8 mouse cellular contexts compared by ENCODE assay signal in genomic region chr10:93594022-93594482, GRCm38 (mm10). TPM values are rescaled to one million over a fixed set of nuclear protein-coding genes. Genes with fewer than 3 reads are reported as not detected.
DNase-seq lines count a peak whose midpoint lies in the region; ATAC-seq and TF ChIP-seq lines count a peak whose summit lies in the region.

No protein-coding gene starts in this region.

- H3K36me3 ChIP-seq in CH12.LX (replicated peaks in 1 of 2; ENCODE audit: control insufficient read depth in 1 of 2, insufficient read depth in 1 of 2, low read length in 1 of 2) = no peaks in the 10 kb centered on the region
- H3K36me3 ChIP-seq in forebrain, embryonic 11.5 days (ENCODE audit: control insufficient read depth, insufficient read depth, low read length) = no peaks in the 10 kb centered on the region
- no peaks in the 10 kb centered on the region for H3K36me3 ChIP-seq in heart, embryonic 16.5 days (ENCODE audit: control insufficient read depth, insufficient read depth)
- no peaks in the 10 kb centered on the region for H3K36me3 ChIP-seq in liver, embryonic 13.5 days
- no peaks in the 10 kb centered on the region for H3K36me3 ChIP-seq in stomach, embryonic 15.5 days

- peak; percentile 68 for TF ChIP-seq RAD21 in CH12.LX (IDR thresholded peaks at IDR 0.05; ENCODE audit: low read depth, low read length)

- H3K79me2 ChIP-seq in CH12.LX (replicated peaks; ENCODE audit: control insufficient read depth, extremely low read depth, insufficient read depth, poor library complexity, severe bottlenecking) = peaks cover 2% of the 10 kb centered on the region

- in situ Hi-C loops in CH12.LX (cut with MboI; ENCODE audit: low pct_ligation_motif_present, low pct_unique_long_range_greater_than_20kb, low sequenced_read_pairs) = loop anchor here (5.0 to 25.0 kb wide), 2 partner anchors 218 to 532 kb away; no protein-coding TSS in a partner anchor

- TF ChIP-seq CTCF in CH12.LX (conservative IDR thresholded peaks at IDR 0.05 in 1 of 2, IDR thresholded peaks at IDR 0.05 in 1 of 2; ENCODE audit: low read depth in 2 of 2, low read length in 2 of 2) = peak; percentile 24 to 87; a peak in 3 of 4 replicates

- TF ChIP-seq POLR2A in CH12.LX (IDR thresholded peaks at IDR 0.05; ENCODE audit: low read depth, low read length) = peak; percentile 63

- H3K4me3 ChIP-seq in CH12.LX (replicated peaks in 1 of 3; ENCODE audit: low read depth in 2 of 3, low read length in 2 of 3, poor library complexity in 1 of 3) = peak overlapping the region; percentile 38 to 52 (median 43)
- H3K4me3 ChIP-seq in forebrain, embryonic 11.5 days (ENCODE audit: low read depth, low read length) = peak overlapping the region; percentile 27
- peak overlapping the region; percentile 50 for H3K4me3 ChIP-seq in heart, embryonic 16.5 days (ENCODE audit: low read length)
- peak overlapping the region; percentile 55 for H3K4me3 ChIP-seq in liver, embryonic 13.5 days (replicated peaks)
- H3K4me3 ChIP-seq in stomach, embryonic 15.5 days (replicated peaks) = peak overlapping the region; percentile 46

- dilution Hi-C loops in CH12.LX (cut with MboI; ENCODE audit: extremely low pct_ligation_motif_present, extremely low pct_unique_long_range_greater_than_20kb, low sequenced_read_pairs) = no loop called here

- peak; percentile 93 for DNase-seq in CH12.LX (ENCODE audit: extremely low read depth)
- peak; percentile 75 for DNase-seq in c-Kit-positive CD71-positive TER-119-negative erythroid progenitor cells, embryonic 14.5 days (ENCODE audit: low read depth)
- peak; percentile 88 for DNase-seq in forebrain, embryonic 11.5 days (ENCODE audit: low spot score)
- peak; percentile 89 to 93 for DNase-seq in kidney, postnatal 25 days
- DNase-seq in liver, embryonic 13.5 days = peak; percentile 18
- DNase-seq in neural tube, embryonic 10.5 days (ENCODE audit: extremely low spot score, low spot score) = peak; percentile 84

- no peaks in the 10 kb centered on the region for H3K27me3 ChIP-seq in CH12.LX (replicated peaks)
- no peaks in the 10 kb centered on the region for H3K27me3 ChIP-seq in forebrain, embryonic 11.5 days (ENCODE audit: control insufficient read depth, insufficient read depth, low read length)
- no peaks in the 10 kb centered on the region for H3K27me3 ChIP-seq in heart, embryonic 16.5 days (ENCODE audit: control insufficient read depth, insufficient read depth, low read length)
- H3K27me3 ChIP-seq in liver, embryonic 13.5 days = no peaks in the 10 kb centered on the region
- no peaks in the 10 kb centered on the region for H3K27me3 ChIP-seq in stomach, embryonic 15.5 days (replicated peaks)

- ATAC-seq in forebrain, embryonic 11.5 days (replicated peaks; ENCODE audit: low FRiP score) = peak; percentile 69
- 0 out of 2 replicates have a peak, but pooled peaks have one; percentile 24 for ATAC-seq in heart, embryonic 16.5 days (replicated peaks; ENCODE audit: extremely low read depth, insufficient read depth, low FRiP score)
- ATAC-seq in liver, embryonic 13.5 days (ENCODE audit: low read depth) = peak; percentile 49
- peak; percentile 65 for ATAC-seq in stomach, embryonic 15.5 days (ENCODE audit: insufficient read depth, low FRiP score, low read depth)

- no peak for TF ChIP-seq EP300 in CH12.LX (IDR thresholded peaks at IDR 0.05; ENCODE audit: low read length)

- no peak overlapping the region for H3K27ac ChIP-seq in CH12.LX (ENCODE audit: insufficient read depth, low read depth)
- H3K27ac ChIP-seq in forebrain, embryonic 11.5 days (ENCODE audit: low read depth, low read length) = no peak overlapping the region
- no peak overlapping the region for H3K27ac ChIP-seq in heart, embryonic 16.5 days (ENCODE audit: low read length)
- no peak overlapping the region for H3K27ac ChIP-seq in liver, embryonic 13.5 days
- H3K27ac ChIP-seq in stomach, embryonic 15.5 days = no peak overlapping the region

- H3K4me2 ChIP-seq in CH12.LX (ENCODE audit: insufficient read depth, low read depth, poor library complexity, severe bottlenecking) = peak overlapping the region; percentile 26
- peak overlapping the region; percentile 52 for H3K4me2 ChIP-seq in forebrain, embryonic 11.5 days (ENCODE audit: low read depth, low read length, severe bottlenecking)
- peak overlapping the region; percentile 90 for H3K4me2 ChIP-seq in heart, embryonic 16.5 days (ENCODE audit: low read depth, low read length)
- peak overlapping the region; percentile 78 for H3K4me2 ChIP-seq in liver, embryonic 13.5 days
- H3K4me2 ChIP-seq in stomach, embryonic 15.5 days = peak overlapping the region; percentile 76

- peak overlapping the region; percentile 72 for H3K9ac ChIP-seq in CH12.LX (ENCODE audit: insufficient read depth, low read depth)
- peak overlapping the region; percentile 27 for H3K9ac ChIP-seq in forebrain, embryonic 11.5 days (ENCODE audit: low read length)
- H3K9ac ChIP-seq in heart, embryonic 16.5 days (ENCODE audit: low read length) = peak overlapping the region; percentile 44; the same call in 1 of the 2 replicates
- H3K9ac ChIP-seq in liver, embryonic 13.5 days = peak overlapping the region; percentile 66
- no peak overlapping the region for H3K9ac ChIP-seq in stomach, embryonic 15.5 days

- no peaks in the 10 kb centered on the region for H3K9me3 ChIP-seq in CH12.LX (replicated peaks; ENCODE audit: low read length)
- no peaks in the 10 kb centered on the region for H3K9me3 ChIP-seq in forebrain, embryonic 11.5 days (ENCODE audit: control insufficient read depth, low read length)
- H3K9me3 ChIP-seq in heart, embryonic 16.5 days (replicated peaks; ENCODE audit: control insufficient read depth, low read length) = no peaks in the 10 kb centered on the region
- no peaks in the 10 kb centered on the region for H3K9me3 ChIP-seq in liver, embryonic 13.5 days (replicated peaks)
- no peaks in the 10 kb centered on the region for H3K9me3 ChIP-seq in stomach, embryonic 15.5 days

- H3K4me1 ChIP-seq in CH12.LX (ENCODE audit: control insufficient read depth in 1 of 2, insufficient read depth in 2 of 2) = peaks cover 0 to 12% of the 10 kb centered on the region in 2 experiments; a peak in 2 of 4 replicates
- H3K4me1 ChIP-seq in forebrain, embryonic 11.5 days (replicated peaks; ENCODE audit: control insufficient read depth, insufficient read depth, low read length) = no peaks in the 10 kb centered on the region
- H3K4me1 ChIP-seq in heart, embryonic 16.5 days (ENCODE audit: control insufficient read depth, insufficient read depth, low read length) = peaks cover 5% of the 10 kb centered on the region
- peaks cover 14% of the 10 kb centered on the region for H3K4me1 ChIP-seq in liver, embryonic 13.5 days (replicated peaks)
- no peaks in the 10 kb centered on the region for H3K4me1 ChIP-seq in stomach, embryonic 15.5 days

- WGBS in forebrain, embryonic 11.5 days = 2% methylated on average over 22 of the region's 22 CpGs
- 2% methylated on average over 22 of the region's 22 CpGs for WGBS in heart, embryonic 16.5 days
- 2% methylated on average over 22 of the region's 22 CpGs for WGBS in liver, embryonic 13.5 days (ENCODE audit: insufficient replicate concordance)
- 1% methylated on average over 22 of the region's 22 CpGs for WGBS in stomach, embryonic 15.5 days

TF ChIP-seq in CH12.LX, 34 proteins besides CTCF, POLR2A, EP300 and RAD21 (continues in another document):
- peak; percentile 55 for TF ChIP-seq HCFC1 (IDR thresholded peaks at IDR 0.05; ENCODE audit: low read depth, low read length)
- 0 out of 2 replicates have a peak, but pooled peaks have one; percentile 58 for TF ChIP-seq MXI1 (IDR thresholded peaks at IDR 0.05; ENCODE audit: low read depth, low read length)
- no peak for TF ChIP-seq KAT2A (IDR thresholded peaks at IDR 0.05; ENCODE audit: insufficient replicate concordance, low read length)
- TF ChIP-seq JUN (IDR thresholded peaks at IDR 0.05; ENCODE audit: insufficient read depth, low read depth, low read length) = peak; percentile 67
- TF ChIP-seq ETS1 (conservative IDR thresholded peaks at IDR 0.05; ENCODE audit: low read depth, low read length) = peak; percentile 53; the same call in 1 of the 2 replicates

RNA-seq across cellular contexts. Expression of gene Snrpf, which starts 4.5 kb away (rescaled TPM):
- total RNA-seq in CH12.LX (2012; rRNA removed) = 184 and 191 TPM in 2 replicates
- 186 and 207 TPM in 2 replicates for total RNA-seq in CH12.LX (2014; rRNA removed)
- 144 and 159 TPM in 2 replicates for polyA plus RNA-seq in CH12.LX (2012; ENCODE audit: insufficient read length, low read depth)
- polyA plus RNA-seq in forebrain, embryonic 11.5 days (2014; fragmentation: Nextera tagmentation; extraction: Ambion mirVana) = 155 and 161 TPM in 2 replicates
- 61.1 and 70.9 TPM in 2 replicates for polyA plus RNA-seq in heart, embryonic 16.5 days (2015; fragmentation: Nextera tagmentation; extraction: Ambion mirVana)
- 95.6 and 101 TPM in 2 replicates for polyA plus RNA-seq in liver, embryonic 13.5 days (2015; fragmentation: Nextera tagmentation; extraction: Ambion mirVana)
- 111 and 128 TPM in 2 replicates for polyA plus RNA-seq in stomach, embryonic 15.5 days (2015; fragmentation: Nextera tagmentation; extraction: Ambion mirVana)

RNA-seq across cellular contexts. Expression of gene Ntn4, which starts 46.4 kb away (rescaled TPM):
- total RNA-seq in CH12.LX (2012; rRNA removed) (not detected in 2 replicates), CH12.LX (2014; rRNA removed) (not detected in 2 replicates)
- polyA plus RNA-seq in CH12.LX (2012; ENCODE audit: insufficient read length, low read depth) = not detected in 2 replicates
- 2.9 and 4.4 TPM in 2 replicates for polyA plus RNA-seq in forebrain, embryonic 11.5 days (2014; fragmentation: Nextera tagmentation; extraction: Ambion mirVana)
- polyA plus RNA-seq in heart, embryonic 16.5 days (2015; fragmentation: Nextera tagmentation; extraction: Ambion mirVana) = 2.8 and 5.0 TPM in 2 replicates
- 0.13 and 0.20 TPM in 2 replicates for polyA plus RNA-seq in liver, embryonic 13.5 days (2015; fragmentation: Nextera tagmentation; extraction: Ambion mirVana)
- 0.71 and 0.72 TPM in 2 replicates for polyA plus RNA-seq in stomach, embryonic 15.5 days (2015; fragmentation: Nextera tagmentation; extraction: Ambion mirVana)

RNA-seq across cellular contexts. Expression of gene Ccdc38, which starts 53.6 kb away (rescaled TPM):
- total RNA-seq in CH12.LX (2012; rRNA removed) (6.6 and 9.2 TPM in 2 replicates), CH12.LX (2014; rRNA removed) (47.3 and 55.8 TPM in 2 replicates)
- 17.9 and 22.2 TPM in 2 replicates for polyA plus RNA-seq in CH12.LX (2012; ENCODE audit: insufficient read length, low read depth)
- 0.31 and 0.45 TPM in 2 replicates for polyA plus RNA-seq in forebrain, embryonic 11.5 days (2014; fragmentation: Nextera tagmentation; extraction: Ambion mirVana)
- polyA plus RNA-seq in heart, embryonic 16.5 days (2015; fragmentation: Nextera tagmentation; extraction: Ambion mirVana) = 0.11 and 0.13 TPM in 2 replicates
- 0.14 and 0.20 TPM in 2 replicates for polyA plus RNA-seq in liver, embryonic 13.5 days (2015; fragmentation: Nextera tagmentation; extraction: Ambion mirVana)
- 0.40 and 0.55 TPM in 2 replicates for polyA plus RNA-seq in stomach, embryonic 15.5 days (2015; fragmentation: Nextera tagmentation; extraction: Ambion mirVana)

RNA-seq across cellular contexts. Expression of gene Amdhd1, which starts 54.2 kb away (rescaled TPM):
- total RNA-seq in CH12.LX (2012; rRNA removed) (4.6 and 8.4 TPM in 2 replicates), CH12.LX (2014; rRNA removed) (2.4 and 3.3 TPM in 2 replicates)
- polyA plus RNA-seq in CH12.LX (2012; ENCODE audit: insufficient read length, low read depth) = 2.3 and 2.4 TPM in 2 replicates
- polyA plus RNA-seq in forebrain, embryonic 11.5 days (2014; fragmentation: Nextera tagmentation; extraction: Ambion mirVana) = 0.08 and 0.25 TPM in 2 replicates
- 0.19 and 0.25 TPM in 2 replicates for polyA plus RNA-seq in heart, embryonic 16.5 days (2015; fragmentation: Nextera tagmentation; extraction: Ambion mirVana)
- polyA plus RNA-seq in liver, embryonic 13.5 days (2015; fragmentation: Nextera tagmentation; extraction: Ambion mirVana) = 8.3 and 9.7 TPM in 2 replicates
- 1.7 and 1.9 TPM in 2 replicates for polyA plus RNA-seq in stomach, embryonic 15.5 days (2015; fragmentation: Nextera tagmentation; extraction: Ambion mirVana)

Comparison
In these comparisons a context has a peak if more than half of its experiments do, and no peak if none do; other contexts are left out.
1. DNase-seq: peak in every context shown above with its lines; median percentile 93 in CH12.LX; 91 in kidney, postnatal 25 days; 88 in forebrain, embryonic 11.5 days; 84 in neural tube, embryonic 10.5 days; 75 in c-Kit-positive CD71-positive TER-119-negative erythroid progenitor cells, embryonic 14.5 days; 18 in liver, embryonic 13.5 days.
2. H3K4me2 ChIP-seq: peak in every context shown above with its lines; median percentile 90 in heart, embryonic 16.5 days; 78 in liver, embryonic 13.5 days; 76 in stomach, embryonic 15.5 days; 52 in forebrain, embryonic 11.5 days; 26 in CH12.LX.
3. RNA of gene Ccdc38, which starts 53.6 kb away (polyA plus RNA-seq): 17.9 to 22.2 TPM in CH12.LX; 0.40 to 0.55 TPM in stomach, embryonic 15.5 days, 0.31 to 0.45 TPM in forebrain, embryonic 11.5 days, 0.14 to 0.20 TPM in liver, embryonic 13.5 days and 0.11 to 0.13 TPM in heart, embryonic 16.5 days; every median in the first group is over 10 times any median in the second.
4. Peak in every context shown above with its lines, with median percentiles within 50 percentile points of each other: H3K4me3 ChIP-seq and ATAC-seq.